Mouse (Mus musculus) midbrain, embryonic 13.5 days (tissue): Measurements from ENCODE around the gene Nr2f1. TPM values are rescaled to one million over a fixed set of nuclear protein-coding genes. Genes with fewer than 3 reads are reported as not detected.

ENCODE experiments used
- ATAC-seq: fragments of 200-750 bp; cut with Nextera tagmentation; 2 replicates; pipeline ENCODE4 v1.8.0; 2017; ENCODE audit warnings: mild to moderate bottlenecking, moderate TSS enrichment, moderate library complexity
- H3K27ac ChIP-seq: fragments of 300-500 bp; sonication (generic); 2 replicates; pipeline ENCODE4 v1.5.1; 2015; ENCODE audit warnings: inconsistent platforms, mild to moderate bottlenecking, moderate library complexity
- H3K27me3 ChIP-seq: fragments of 300-500 bp; sonication (generic); 2 replicates; pipeline ENCODE4 v1.6.1; 2015; ENCODE audit warnings: mild to moderate bottlenecking, inconsistent platforms
- H3K36me3 ChIP-seq: fragments of 300-500 bp; sonication (generic); 2 replicates; pipeline ENCODE4 v1.6.1; 2015; ENCODE audit warnings: mild to moderate bottlenecking, inconsistent platforms
- H3K4me1 ChIP-seq: fragments of 300-500 bp; sonication (generic); replicated peaks from 2 replicates; pipeline ENCODE4 v1.6.1; 2015; ENCODE audit warnings: inconsistent platforms
- H3K4me2 ChIP-seq: fragments of 300-500 bp; sonication (generic); replicated peaks from 2 replicates; pipeline ENCODE4 v1.6.1; 2015; ENCODE audit warnings: moderate library complexity, mild to moderate bottlenecking, inconsistent platforms
- H3K4me3 ChIP-seq: fragments of 300-500 bp; sonication (generic); replicated peaks from 2 replicates; pipeline ENCODE4 v1.5.1; 2015; ENCODE audit warnings: mild to moderate bottlenecking, inconsistent platforms
- H3K9ac ChIP-seq: fragments of 300-500 bp; sonication (generic); replicated peaks from 2 replicates; pipeline ENCODE4 v1.6.1; 2015; ENCODE audit warnings: mild to moderate bottlenecking, inconsistent platforms
- H3K9me3 ChIP-seq: fragments of 300-500 bp; sonication (generic); 2 replicates; pipeline ENCODE4 v1.6.1; 2016; ENCODE audit warnings: mild to moderate bottlenecking, inconsistent platforms
- WGBS: fragments of 180-500 bp; shearing (Covaris S2); methylation state at CpG from one replicate; pipeline ENCODE4 v1.1.7; 2015; 5-methylcytosine and 5-hydroxymethylcytosine counted together
- polyA plus RNA-seq: library from polyadenylated mRNA; unstranded; fragments of >200 nt; fragmentation: Nextera tagmentation; extraction: Ambion mirVana; gene quantifications from 2 replicates; pipeline ENCODE4 v1.2.1, GENCODE M21; 2015

Nr2f1 gene
- polyA plus RNA-seq, 1 experiment from 2014 or later = 76.9 TPM

GRCm38 (mm10) chr13:78198391-78198870 is 1.1 kb downstream of the Nr2f1 start:
- Histone ChIP-seq H3K4me1 (peaks cover 7% of the 10 kb centered on the region; the same call in 1 of the 2 replicates), H3K27ac (peak overlapping the region; percentile 100), H3K36me3 (peaks cover 12% of the 10 kb centered on the region), H3K4me2 (peak overlapping the region; percentile 80), H3K4me3 (peak overlapping the region; percentile 94), H3K9me3 (no peaks in the 10 kb centered on the region), H3K27me3 (peaks cover 3% of the 10 kb centered on the region; the same call in 1 of the 2 replicates), H3K9ac (peak overlapping the region; percentile 100)
- 0 out of 2 replicates have a peak, but pooled peaks have one; percentile 4 for ATAC-seq
- 0% methylated on average over 11 of the region's 63 CpGs for WGBS

- peak overlapping the region; percentile 80 for H3K4me2 ChIP-seq
- peak overlapping the region; percentile 100 for H3K9ac ChIP-seq
- under 1% methylated on average over 31 of the region's 33 CpGs for WGBS
- peak overlapping the region; percentile 100 for H3K27ac ChIP-seq
- peaks cover 12% of the 10 kb centered on the region for H3K36me3 ChIP-seq
- peaks cover 9% of the 10 kb centered on the region; the same call in 1 of the 2 replicates for H3K27me3 ChIP-seq
- no peak for ATAC-seq
- H3K4me1 ChIP-seq = peaks cover 11% of the 10 kb centered on the region
- no peaks in the 10 kb centered on the region for H3K9me3 ChIP-seq
- peak overlapping the region; percentile 94 for H3K4me3 ChIP-seq
These were observed 1.7 kb downstream of the Nr2f1 start for GRCm38 (mm10) chr13:78197819-78198390.

- peak overlapping the region; percentile 94 for H3K4me3 ChIP-seq
- H3K27me3 ChIP-seq = peaks cover 13% of the 10 kb centered on the region
- peak overlapping the region; percentile 80 for H3K4me2 ChIP-seq
- no peak for ATAC-seq
- H3K9ac ChIP-seq = peak overlapping the region; percentile 100
- peaks cover 12% of the 10 kb centered on the region for H3K36me3 ChIP-seq
- peaks cover 16% of the 10 kb centered on the region for H3K4me1 ChIP-seq
- 1% methylated on average over 9 of the region's 9 CpGs for WGBS
- peak overlapping the region; percentile 100 for H3K27ac ChIP-seq
- no peaks in the 10 kb centered on the region for H3K9me3 ChIP-seq
These were observed 2.2 kb downstream of the Nr2f1 start for GRCm38 (mm10) chr13:78197286-78197818.

GRCm38 (mm10) chr13:78196236-78196796 is 3.2 kb downstream of the Nr2f1 start:
- ATAC-seq = no peak

GRCm38 (mm10) chr13:78195601-78196115 is 3.9 kb downstream of the Nr2f1 start:
- ATAC-seq = no peak
- H3K27me3 ChIP-seq = peaks cover 25% of the 10 kb centered on the region
- peak overlapping the region; percentile 94 for H3K4me3 ChIP-seq
- WGBS = 2% methylated on average over 13 of the region's 13 CpGs
- H3K4me2 ChIP-seq = peak overlapping the region; percentile 86
- H3K27ac ChIP-seq = peak overlapping the region; percentile 95
- H3K36me3 ChIP-seq = peaks cover 12% of the 10 kb centered on the region
- no peaks in the 10 kb centered on the region for H3K9me3 ChIP-seq
- peaks cover 33% of the 10 kb centered on the region for H3K4me1 ChIP-seq
- H3K9ac ChIP-seq = peak overlapping the region; percentile 96

More at GRCm38 (mm10) chr13:78196236-78196796, 3.2 kb downstream of the Nr2f1 start:
- 8% methylated on average over 7 of the region's 7 CpGs for WGBS
- peak overlapping the region; percentile 95 for H3K27ac ChIP-seq
- H3K4me1 ChIP-seq = peaks cover 26% of the 10 kb centered on the region
- peak overlapping the region; percentile 96 for H3K9ac ChIP-seq
- peak overlapping the region; percentile 86 for H3K4me2 ChIP-seq
- H3K27me3 ChIP-seq = peaks cover 19% of the 10 kb centered on the region
- H3K4me3 ChIP-seq = peak overlapping the region; percentile 94
- peaks cover 12% of the 10 kb centered on the region for H3K36me3 ChIP-seq
- no peaks in the 10 kb centered on the region for H3K9me3 ChIP-seq

- peak; percentile 4 for ATAC-seq
- Histone ChIP-seq H3K9me3 (no peaks in the 10 kb centered on the region), H3K4me1 (peaks cover 39% of the 10 kb centered on the region), H3K4me2 (peak overlapping the region; percentile 86), H3K27ac (peak overlapping the region; percentile 95), H3K27me3 (peaks cover 31% of the 10 kb centered on the region), H3K9ac (peak overlapping the region; percentile 96), H3K4me3 (peak overlapping the region; percentile 94), H3K36me3 (peaks cover 13% of the 10 kb centered on the region)
- WGBS = under 1% methylated on average over 64 of the region's 64 CpGs
These were observed 4.5 kb downstream of the Nr2f1 start for GRCm38 (mm10) chr13:78194850-78195600.

- H3K4me1 ChIP-seq = peaks cover 46% of the 10 kb centered on the region
These were observed 5.3 kb downstream of the Nr2f1 start for GRCm38 (mm10) chr13:78194135-78194849.

GRCm38 (mm10) chr13:78193211-78193610 is 6.3 kb downstream of the Nr2f1 start:
- H3K4me1 ChIP-seq = peaks cover 52% of the 10 kb centered on the region
- H3K9me3 ChIP-seq = no peaks in the 10 kb centered on the region
- peaks cover 43% of the 10 kb centered on the region for H3K27me3 ChIP-seq
- ATAC-seq = no peak
- peak overlapping the region; percentile 95 for H3K27ac ChIP-seq
- H3K4me3 ChIP-seq = peak overlapping the region; percentile 94
- 24% methylated on average over 4 of the region's 4 CpGs for WGBS
- H3K36me3 ChIP-seq = peaks cover 23% of the 10 kb centered on the region
- H3K9ac ChIP-seq = peak overlapping the region; percentile 96
- peak overlapping the region; percentile 86 for H3K4me2 ChIP-seq

More at GRCm38 (mm10) chr13:78194135-78194849, 5.3 kb downstream of the Nr2f1 start:
- Histone ChIP-seq H3K9ac (peak overlapping the region; percentile 96), H3K9me3 (no peaks in the 10 kb centered on the region), H3K27ac (peak overlapping the region; percentile 95), H3K4me3 (peak overlapping the region; percentile 94), H3K36me3 (peaks cover 20% of the 10 kb centered on the region), H3K27me3 (peaks cover 37% of the 10 kb centered on the region), H3K4me2 (peak overlapping the region; percentile 86)
- WGBS = 11% methylated on average over 21 of the region's 26 CpGs
- no peak for ATAC-seq

- Histone ChIP-seq H3K27ac (peak overlapping the region; percentile 80), H3K9me3 (no peaks in the 10 kb centered on the region), H3K4me2 (peak overlapping the region; percentile 86), H3K4me3 (peak overlapping the region; percentile 94), H3K27me3 (peaks cover 65% of the 10 kb centered on the region), H3K4me1 (peaks cover 76% of the 10 kb centered on the region), H3K9ac (peak overlapping the region; percentile 73), H3K36me3 (peaks cover 19% of the 10 kb centered on the region)
- 37% methylated on average over 10 of the region's 10 CpGs for WGBS
- no peak for ATAC-seq
These were observed 10.0 kb downstream of the Nr2f1 start for GRCm38 (mm10) chr13:78189586-78189985.

GRCm38 (mm10) chr13:78187833-78188232 is 11.7 kb downstream of the Nr2f1 start:
- Histone ChIP-seq H3K36me3 (peaks cover 19% of the 10 kb centered on the region), H3K27ac (peak overlapping the region; percentile 92), H3K9ac (peak overlapping the region; percentile 60), H3K4me3 (peak overlapping the region; percentile 15), H3K4me1 (peaks cover 87% of the 10 kb centered on the region), H3K4me2 (peak overlapping the region; percentile 47), H3K9me3 (no peaks in the 10 kb centered on the region), H3K27me3 (peaks cover 63% of the 10 kb centered on the region)
- WGBS = 43% methylated on average over 5 of the region's 5 CpGs
- ATAC-seq = no peak
